Comparison of ENCODE assay signal across 7 mouse cellular contexts in genomic region chr5:93207555-93207954, GRCm38 (mm10). TPM values are rescaled to one million over a fixed set of nuclear protein-coding genes. Genes with fewer than 3 reads are reported as not detected.
DNase-seq lines count a peak whose midpoint lies in the region; ATAC-seq and TF ChIP-seq lines count a peak whose summit lies in the region.

No protein-coding gene starts in this region.

- 54% methylated on average over 1 of the region's 1 CpGs for WGBS in embryonic facial prominence, embryonic 12.5 days
- WGBS in forebrain, embryonic 14.5 days, result 74% methylated on average over 1 of the region's 1 CpGs
- WGBS in midbrain, embryonic 11.5 days, result 85% methylated on average over 1 of the region's 1 CpGs

- H3K9me3 ChIP-seq in embryonic facial prominence, embryonic 12.5 days, result no peaks in the 10 kb centered on the region
- no peaks in the 10 kb centered on the region for H3K9me3 ChIP-seq in forebrain, embryonic 14.5 days (replicated peaks; ENCODE audit: control insufficient read depth, low read length)
- H3K9me3 ChIP-seq in midbrain, embryonic 11.5 days (ENCODE audit: control insufficient read depth, low read length), result no peaks in the 10 kb centered on the region

- TF ChIP-seq CTCF in layer of hippocampus, adult 2 months (conservative IDR thresholded peaks at IDR 0.05), result no peak

- no peaks in the 10 kb centered on the region for H3K27me3 ChIP-seq in embryonic facial prominence, embryonic 12.5 days
- H3K27me3 ChIP-seq in forebrain, embryonic 14.5 days (replicated peaks; ENCODE audit: control insufficient read depth, insufficient read depth, low read length), result no peaks in the 10 kb centered on the region
- H3K27me3 ChIP-seq in midbrain, embryonic 11.5 days (ENCODE audit: control insufficient read depth, insufficient read depth, low read length), result no peaks in the 10 kb centered on the region

- H3K9ac ChIP-seq in embryonic facial prominence, embryonic 12.5 days, result no peak overlapping the region
- peak overlapping the region; percentile 29; the same call in 1 of the 2 replicates for H3K9ac ChIP-seq in forebrain, embryonic 14.5 days (ENCODE audit: low read length)
- no peak overlapping the region for H3K9ac ChIP-seq in midbrain, embryonic 11.5 days (ENCODE audit: low read length)

- H3K27ac ChIP-seq in layer of hippocampus, adult 2 months, result peak overlapping the region; percentile 96
- peak overlapping the region; percentile 97; the same call in 1 of the 2 replicates for H3K27ac ChIP-seq in embryonic facial prominence, embryonic 12.5 days
- peak overlapping the region; percentile 95; the same call in 1 of the 2 replicates for H3K27ac ChIP-seq in forebrain, embryonic 14.5 days (ENCODE audit: low read depth, low read length)
- H3K27ac ChIP-seq in midbrain, embryonic 11.5 days (ENCODE audit: low read depth, low read length), result no peak overlapping the region

- ATAC-seq in embryonic facial prominence, embryonic 12.5 days (ENCODE audit: insufficient number of reproducible peaks, insufficient read depth, low FRiP score, low TSS enrichment), result no peak
- no peak for ATAC-seq in forebrain, embryonic 14.5 days
- no peak for ATAC-seq in midbrain, embryonic 11.5 days (ENCODE audit: low FRiP score)
- no peak for ATAC-seq in inflammation-experienced regulatory T-cells, adult 6 months

- H3K4me1 ChIP-seq in embryonic facial prominence, embryonic 12.5 days, result peaks cover 21% of the 10 kb centered on the region
- peaks cover 13% of the 10 kb centered on the region; the same call in 1 of the 2 replicates for H3K4me1 ChIP-seq in forebrain, embryonic 14.5 days (ENCODE audit: control insufficient read depth, insufficient read depth, low read length)
- no peaks in the 10 kb centered on the region; the same call in 1 of the 2 replicates for H3K4me1 ChIP-seq in midbrain, embryonic 11.5 days (ENCODE audit: control insufficient read depth, insufficient read depth, low read length)

- H3K4me2 ChIP-seq in embryonic facial prominence, embryonic 12.5 days (replicated peaks), result peak overlapping the region; percentile 57
- H3K4me2 ChIP-seq in forebrain, embryonic 14.5 days (ENCODE audit: low read length), result peak overlapping the region; percentile 60
- H3K4me2 ChIP-seq in midbrain, embryonic 11.5 days, result no peak overlapping the region; the same call in 1 of the 2 replicates

- DNase-seq in layer of hippocampus, adult 2 months (ENCODE audit: low spot score in 2 of 2), result no peak
- DNase-seq in layer of hippocampus, adult 18-20 months (ENCODE audit: low spot score in 2 of 2), result no peak
- no peak for DNase-seq in forebrain, embryonic 14.5 days (ENCODE audit: low spot score)
- DNase-seq in midbrain, embryonic 11.5 days (ENCODE audit: low spot score, missing footprints), result peak; percentile 76
- no peak for DNase-seq in cerebellum, adult 11 months

- no peak overlapping the region for H3K4me3 ChIP-seq in layer of hippocampus, adult 2 months
- H3K4me3 ChIP-seq in embryonic facial prominence, embryonic 12.5 days, result 0 out of 2 replicates have a peak overlapping the region, but pooled peaks have one; percentile 95
- no peak overlapping the region for H3K4me3 ChIP-seq in forebrain, embryonic 14.5 days (ENCODE audit: low read depth, low read length)
- no peak overlapping the region for H3K4me3 ChIP-seq in midbrain, embryonic 11.5 days (ENCODE audit: low read depth, low read length)

- no peaks in the 10 kb centered on the region for H3K36me3 ChIP-seq in embryonic facial prominence, embryonic 12.5 days
- no peaks in the 10 kb centered on the region for H3K36me3 ChIP-seq in forebrain, embryonic 14.5 days (ENCODE audit: control insufficient read depth, insufficient read depth, low read length)
- no peaks in the 10 kb centered on the region for H3K36me3 ChIP-seq in midbrain, embryonic 11.5 days (ENCODE audit: control insufficient read depth, insufficient read depth, low read length)

RNA-seq across cellular contexts. Expression of gene 2010109A12Rik, which starts 1.2 kb away (rescaled TPM):
- total RNA-seq in layer of hippocampus, adult 2 months (2021), result 1 to 10 TPM; 1.1 to 1.8 TPM
- under 1 TPM; 0.84 to 0.86 TPM for total RNA-seq in layer of hippocampus, adult 18-20 months (2021)
- polyA plus RNA-seq in embryonic facial prominence, embryonic 12.5 days (2016; fragmentation: Nextera tagmentation; extraction: Ambion mirVana), result 1.9 TPM in 2 replicates
- 2.7 and 2.8 TPM in 2 replicates for polyA plus RNA-seq in forebrain, embryonic 14.5 days (2014; fragmentation: Nextera tagmentation; extraction: Ambion mirVana)
- polyA plus RNA-seq in midbrain, embryonic 11.5 days (2014; fragmentation: Nextera tagmentation; extraction: Ambion mirVana), result 1.6 and 2.4 TPM in 2 replicates
- polyA plus RNA-seq in inflammation-experienced regulatory T-cells, adult 6 months (2017; shearing (Covaris generic)), result 1 to 10 TPM in 2 of 3 experiments, not detected in 1; 1.6 to 2.3 TPM

RNA-seq across cellular contexts. Expression of gene Ccni, which starts 1.3 kb away (rescaled TPM):
- total RNA-seq in layer of hippocampus, adult 2 months (2021), result 100 to 1,000 TPM; 251 to 256 TPM
- 100 to 1,000 TPM; 248 to 262 TPM for total RNA-seq in layer of hippocampus, adult 18-20 months (2021)
- polyA plus RNA-seq in embryonic facial prominence, embryonic 12.5 days (2016; fragmentation: Nextera tagmentation; extraction: Ambion mirVana), result 149 and 165 TPM in 2 replicates
- 195 and 209 TPM in 2 replicates for polyA plus RNA-seq in forebrain, embryonic 14.5 days (2014; fragmentation: Nextera tagmentation; extraction: Ambion mirVana)
- polyA plus RNA-seq in midbrain, embryonic 11.5 days (2014; fragmentation: Nextera tagmentation; extraction: Ambion mirVana), result 159 and 170 TPM in 2 replicates
- 10 to 100 TPM; 82.9 to 99.1 (median 84.9) TPM for polyA plus RNA-seq in inflammation-experienced regulatory T-cells, adult 6 months (2017; shearing (Covaris generic))

RNA-seq across cellular contexts. Expression of gene Ccng2, which starts 59.5 kb away (rescaled TPM):
- total RNA-seq in layer of hippocampus, adult 2 months (2021), result 10 to 100 TPM; 48.2 to 51.5 TPM
- 10 to 100 TPM; 51.6 to 56.3 TPM for total RNA-seq in layer of hippocampus, adult 18-20 months (2021)
- 98.0 and 104 TPM in 2 replicates for polyA plus RNA-seq in embryonic facial prominence, embryonic 12.5 days (2016; fragmentation: Nextera tagmentation; extraction: Ambion mirVana)
- polyA plus RNA-seq in forebrain, embryonic 14.5 days (2014; fragmentation: Nextera tagmentation; extraction: Ambion mirVana), result 140 and 156 TPM in 2 replicates
- polyA plus RNA-seq in midbrain, embryonic 11.5 days (2014; fragmentation: Nextera tagmentation; extraction: Ambion mirVana), result 94.2 and 97.7 TPM in 2 replicates
- 10 to 100 TPM; 18.7 to 44.9 (median 25.2) TPM for polyA plus RNA-seq in inflammation-experienced regulatory T-cells, adult 6 months (2017; shearing (Covaris generic))
